Mouse (Mus musculus): ENCODE measurements around the gene Zkscan8. TPM values are rescaled to one million over a fixed set of nuclear protein-coding genes. Genes with fewer than 3 reads are reported as not detected.
"Not testable (repeated sequence)": the region's sequence is repeated elsewhere in the genome, so short reads cannot be mapped to it uniquely, and the experiment has no call there.

Gene Zkscan8
- polyA plus RNA-seq, 1 experiment from 2014 or later = 3.5 TPM

GRCm38 (mm10) chr13:21486881-21487280, 44.0 kb downstream of the Zkscan8 start:
- H3K27ac ChIP-seq = no peak overlapping the region
- H3K9ac ChIP-seq = no peak overlapping the region
- H3K4me2 ChIP-seq = no peak overlapping the region
- no peaks in the 10 kb centered on the region for H3K4me1 ChIP-seq (replicated peaks)
- peaks cover 11% of the 10 kb centered on the region for H3K36me3 ChIP-seq
- no peak for ATAC-seq (replicated peaks; ENCODE audit: insufficient number of reproducible peaks, insufficient read depth, low FRiP score, low read depth)
- H3K27me3 ChIP-seq = no peaks in the 10 kb centered on the region
- no peak overlapping the region for H3K4me3 ChIP-seq
- H3K9me3 ChIP-seq (replicated peaks) = no peaks in the 10 kb centered on the region
- 84% methylated on average over 1 of the region's 1 CpGs for WGBS

DNA sequence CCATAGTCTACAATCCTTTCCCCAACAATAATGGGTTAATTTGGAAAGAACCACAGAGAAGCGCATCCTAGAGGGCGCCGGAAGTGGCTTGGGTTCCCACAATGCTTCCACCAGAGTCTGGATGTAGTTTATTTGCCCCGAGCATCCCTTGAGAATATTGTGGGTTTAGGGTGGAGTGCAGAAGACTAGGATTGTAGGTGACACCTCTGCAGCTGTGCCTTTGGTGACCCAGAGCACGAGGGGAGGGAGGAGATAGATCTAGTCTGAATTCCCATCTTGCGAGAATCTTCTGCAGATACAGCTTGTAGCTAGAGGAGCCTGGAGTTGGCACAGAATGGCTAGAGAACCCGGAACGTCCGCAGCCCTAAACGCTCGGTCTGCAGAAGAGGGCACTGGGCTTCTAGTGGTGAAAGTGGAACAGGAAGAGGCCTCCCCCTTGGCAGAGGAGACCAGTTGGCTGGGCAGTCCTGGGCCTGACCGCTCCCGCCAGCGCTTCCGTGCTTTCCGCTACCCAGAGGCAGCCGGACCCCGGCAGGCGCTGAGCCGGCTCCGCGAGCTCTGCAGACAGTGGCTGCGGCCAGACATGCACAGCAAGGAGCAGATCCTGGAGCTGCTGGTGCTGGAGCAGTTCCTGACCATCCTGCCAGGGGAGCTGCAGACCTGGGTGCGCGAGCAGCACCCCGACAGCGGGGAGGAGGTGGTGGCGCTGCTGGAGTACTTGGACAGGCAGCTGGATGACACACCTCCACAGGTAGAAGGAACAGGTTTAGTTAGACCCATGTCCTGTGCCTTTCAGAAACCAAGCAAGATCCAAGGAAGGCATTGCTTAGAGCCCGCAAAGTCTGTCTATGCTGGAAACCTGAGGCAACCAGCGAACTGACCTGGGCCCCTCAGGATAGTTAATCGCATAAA, 51.9 kb downstream of the Zkscan8 start, which contains the start of the genes Zkscan4 and Gm10065:
Gene Zkscan4 (plus strand): TSS at position 149 of the 912 bp plus-strand sequence.
Gene Gm10065 (minus strand): TSS at position 683 of the 912 bp plus-strand sequence.
- peak; percentile 83 for ATAC-seq (replicated peaks; ENCODE audit: insufficient number of reproducible peaks, insufficient read depth, low FRiP score, low read depth)
- Histone ChIP-seq H3K27ac (peak within 1 kb of the TSS; percentile 79), H3K4me3 (peak within 1 kb of the TSS; percentile 60), H3K4me2 (peak within 1 kb of the TSS; percentile 71), H3K9ac (peak within 1 kb of the TSS; percentile 64)
- not testable (repeated sequence) for H3K9me3 ChIP-seq (replicated peaks); H3K4me1 ChIP-seq (replicated peaks); H3K27me3 ChIP-seq; H3K36me3 ChIP-seq
- 3% methylated on average over 31 of the region's 31 CpGs for WGBS

GRCm38 (mm10) chr13:21472427-21472826, 58.5 kb downstream of the Zkscan8 start:
- Histone ChIP-seq H3K4me2 (no peak overlapping the region), H3K27me3 (no peaks in the 10 kb centered on the region), H3K36me3 (no peaks in the 10 kb centered on the region), H3K9ac (no peak overlapping the region), H3K27ac (no peak overlapping the region), H3K4me3 (no peak overlapping the region), H3K4me1 (replicated peaks) (peaks cover 7% of the 10 kb centered on the region), H3K9me3 (replicated peaks) (no peaks in the 10 kb centered on the region)
- ATAC-seq (replicated peaks; ENCODE audit: insufficient number of reproducible peaks, insufficient read depth, low FRiP score, low read depth) = no peak
- 28% methylated on average over 4 of the region's 4 CpGs for WGBS

- Histone ChIP-seq H3K4me1 (replicated peaks) (peaks cover 7% of the 10 kb centered on the region), H3K4me3 (peak overlapping the region; percentile 71), H3K27ac (no peak overlapping the region), H3K4me2 (peak overlapping the region; percentile 95), H3K9me3 (replicated peaks) (no peaks in the 10 kb centered on the region), H3K36me3 (no peaks in the 10 kb centered on the region), H3K27me3 (no peaks in the 10 kb centered on the region), H3K9ac (no peak overlapping the region)
- no peak for ATAC-seq (replicated peaks; ENCODE audit: insufficient number of reproducible peaks, insufficient read depth, low FRiP score, low read depth)
- 17% methylated on average over 9 of the region's 9 CpGs for WGBS
Measured at GRCm38 (mm10) chr13:21469097-21469496, 61.8 kb downstream of the Zkscan8 start.

GRCm38 (mm10) chr13:21468061-21469019, 62.6 kb downstream of the Zkscan8 start, which contains the start of gene Nkapl:
TSS of gene Nkapl (minus strand) at chr13:21468509.
- peaks cover 7% of the 10 kb centered on the region for H3K4me1 ChIP-seq (replicated peaks)
- peak within 1 kb of the TSS; percentile 56 for H3K27ac ChIP-seq
- H3K9me3 ChIP-seq (replicated peaks) = no peaks in the 10 kb centered on the region
- H3K4me2 ChIP-seq = peak within 1 kb of the TSS; percentile 95
- peak within 1 kb of the TSS; percentile 81 for H3K9ac ChIP-seq
- WGBS = under 1% methylated on average over 54 of the region's 54 CpGs
- H3K36me3 ChIP-seq = no peaks in the 10 kb centered on the region
- peak; percentile 98 for ATAC-seq (replicated peaks; ENCODE audit: insufficient number of reproducible peaks, insufficient read depth, low FRiP score, low read depth)
- peak within 1 kb of the TSS; percentile 71 for H3K4me3 ChIP-seq
- H3K27me3 ChIP-seq = no peaks in the 10 kb centered on the region

DNA sequence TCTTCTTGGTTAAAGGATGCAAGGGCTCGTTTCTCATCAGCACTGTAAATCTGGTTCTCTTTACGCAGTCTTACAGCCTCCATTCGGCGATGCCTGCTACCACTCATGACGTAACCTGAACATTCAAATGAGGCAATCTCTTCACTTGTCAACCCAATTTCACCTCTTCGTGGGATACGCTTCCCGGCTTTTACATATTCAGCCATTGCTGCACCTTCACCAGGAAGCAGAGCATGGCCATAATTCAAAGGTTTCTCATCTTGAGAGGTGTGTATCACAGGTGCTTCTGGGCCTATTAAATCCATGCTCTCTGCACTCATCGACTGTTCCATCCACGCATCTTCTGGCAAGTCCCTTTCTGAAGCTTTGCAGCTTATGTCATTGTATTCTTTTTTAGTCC, 63.6 kb downstream of the Zkscan8 start:
- no peaks in the 10 kb centered on the region for H3K9me3 ChIP-seq (replicated peaks)
- H3K4me3 ChIP-seq = no peak overlapping the region
- H3K27ac ChIP-seq = no peak overlapping the region
- H3K4me2 ChIP-seq = no peak overlapping the region; the same call in 1 of the 2 replicates
- 86% methylated on average over 10 of the region's 10 CpGs for WGBS
- no peak for ATAC-seq (replicated peaks; ENCODE audit: insufficient number of reproducible peaks, insufficient read depth, low FRiP score, low read depth)
- H3K36me3 ChIP-seq = no peaks in the 10 kb centered on the region
- H3K4me1 ChIP-seq (replicated peaks) = peaks cover 7% of the 10 kb centered on the region
- H3K9ac ChIP-seq = no peak overlapping the region
- no peaks in the 10 kb centered on the region for H3K27me3 ChIP-seq

Other genes starting within 250 kb of the Zkscan8 start
- gene Gpx5, start 238.4 kb downstream of the Zkscan8 start, polyA plus RNA-seq (2015; fragmentation: Nextera tagmentation; extraction: Ambion mirVana) = not detected in 2 replicates
- gene Gpx6, start 219.0 kb downstream of the Zkscan8 start, polyA plus RNA-seq (2015; fragmentation: Nextera tagmentation; extraction: Ambion mirVana) = not detected in 2 replicates
- not detected in 2 replicates for gene Olfr1367, start 184.2 kb downstream of the Zkscan8 start, polyA plus RNA-seq (2015; fragmentation: Nextera tagmentation; extraction: Ambion mirVana)
- 6.5 and 8.7 TPM in 2 replicates for gene Zscan12, start 168.3 kb downstream of the Zkscan8 start, polyA plus RNA-seq (2015; fragmentation: Nextera tagmentation; extraction: Ambion mirVana)
- gene Zkscan3, start 128.4 kb downstream of the Zkscan8 start, polyA plus RNA-seq (2015; fragmentation: Nextera tagmentation; extraction: Ambion mirVana) = 65.7 and 71.5 TPM in 2 replicates
- gene Pgbd1, start 90.1 kb downstream of the Zkscan8 start, polyA plus RNA-seq (2015; fragmentation: Nextera tagmentation; extraction: Ambion mirVana) = 2.9 and 3.3 TPM in 2 replicates
- 26.6 and 27.0 TPM in 2 replicates for gene Zscan26, start 77.4 kb downstream of the Zkscan8 start, polyA plus RNA-seq (2015; fragmentation: Nextera tagmentation; extraction: Ambion mirVana)
- gene Nkapl, start 62.6 kb downstream of the Zkscan8 start, polyA plus RNA-seq (2015; fragmentation: Nextera tagmentation; extraction: Ambion mirVana) = 1.4 and 1.5 TPM in 2 replicates
- 1.4 and 2.2 TPM in 2 replicates for gene Zkscan4, start 52.2 kb downstream of the Zkscan8 start, polyA plus RNA-seq (2015; fragmentation: Nextera tagmentation; extraction: Ambion mirVana)
- not detected in 2 replicates for gene Gm10065, start 51.7 kb downstream of the Zkscan8 start, polyA plus RNA-seq (2015; fragmentation: Nextera tagmentation; extraction: Ambion mirVana)
- 0.71 and 0.76 TPM in 2 replicates for gene AK157302, start 35.9 kb downstream of the Zkscan8 start, polyA plus RNA-seq (2015; fragmentation: Nextera tagmentation; extraction: Ambion mirVana)
- 15.7 and 17.9 TPM in 2 replicates for gene Gm11273, start 29.7 kb downstream of the Zkscan8 start, polyA plus RNA-seq (2015; fragmentation: Nextera tagmentation; extraction: Ambion mirVana)
- gene Olfr1366, start 11.7 kb upstream of the Zkscan8 start, polyA plus RNA-seq (2015; fragmentation: Nextera tagmentation; extraction: Ambion mirVana) = 0.10 TPM in 1 of 2 replicates, not detected in the other
- gene Olfr1535, start 28.8 kb upstream of the Zkscan8 start, polyA plus RNA-seq (2015; fragmentation: Nextera tagmentation; extraction: Ambion mirVana) = not detected in 2 replicates
- not detected in 2 replicates for gene Olfr1364, start 50.6 kb upstream of the Zkscan8 start, polyA plus RNA-seq (2015; fragmentation: Nextera tagmentation; extraction: Ambion mirVana)
- not detected in 2 replicates for gene Olfr1362, start 82.9 kb upstream of the Zkscan8 start, polyA plus RNA-seq (2015; fragmentation: Nextera tagmentation; extraction: Ambion mirVana)
- gene Olfr11, start 111.4 kb upstream of the Zkscan8 start, polyA plus RNA-seq (2015; fragmentation: Nextera tagmentation; extraction: Ambion mirVana) = not detected in 2 replicates
- not detected in 2 replicates for gene Olfr1361, start 132.3 kb upstream of the Zkscan8 start, polyA plus RNA-seq (2015; fragmentation: Nextera tagmentation; extraction: Ambion mirVana)
- not detected in 2 replicates for gene Olfr1360, start 146.3 kb upstream of the Zkscan8 start, polyA plus RNA-seq (2015; fragmentation: Nextera tagmentation; extraction: Ambion mirVana)
- gene Olfr1359, start 167.0 kb upstream of the Zkscan8 start, polyA plus RNA-seq (2015; fragmentation: Nextera tagmentation; extraction: Ambion mirVana) = not detected in 2 replicates
- gene Hist1h2bl, start 185.0 kb upstream of the Zkscan8 start, polyA plus RNA-seq (2015; fragmentation: Nextera tagmentation; extraction: Ambion mirVana) = 0.47 and 1.3 TPM in 2 replicates
- 9.9 and 11.4 TPM in 2 replicates for gene Hist1h2ai, start 185.3 kb upstream of the Zkscan8 start, polyA plus RNA-seq (2015; fragmentation: Nextera tagmentation; extraction: Ambion mirVana)
- gene Hist1h3h, start 186.5 kb upstream of the Zkscan8 start, polyA plus RNA-seq (2015; fragmentation: Nextera tagmentation; extraction: Ambion mirVana) = 1.5 and 5.4 TPM in 2 replicates
- gene Hist1h2bm, start 190.9 kb upstream of the Zkscan8 start, polyA plus RNA-seq (2015; fragmentation: Nextera tagmentation; extraction: Ambion mirVana) = 1.3 and 2.3 TPM in 2 replicates
- 0.66 and 0.67 TPM in 2 replicates for gene Hist1h4j, start 203.9 kb upstream of the Zkscan8 start, polyA plus RNA-seq (2015; fragmentation: Nextera tagmentation; extraction: Ambion mirVana)
- gene Hist1h4k, start 219.4 kb upstream of the Zkscan8 start, polyA plus RNA-seq (2015; fragmentation: Nextera tagmentation; extraction: Ambion mirVana) = 1.3 and 3.0 TPM in 2 replicates
- gene Hist1h2ak, start 222.7 kb upstream of the Zkscan8 start, polyA plus RNA-seq (2015; fragmentation: Nextera tagmentation; extraction: Ambion mirVana) = 9.5 and 11.0 TPM in 2 replicates
- 2.0 and 3.0 TPM in 2 replicates for gene Hist1h2bn, start 223.0 kb upstream of the Zkscan8 start, polyA plus RNA-seq (2015; fragmentation: Nextera tagmentation; extraction: Ambion mirVana)
- 8.6 and 10.7 TPM in 2 replicates for gene Hist1h1b, start 249.5 kb upstream of the Zkscan8 start, polyA plus RNA-seq (2015; fragmentation: Nextera tagmentation; extraction: Ambion mirVana)

Measured in heart, embryonic 15.5 days (tissue).